Mouse (Mus musculus) bone marrow, adult 2 months (tissue): ENCODE measurements around the gene Fgfr2.

Experiments used
- CTCF ChIP-seq: fragments of 200-500 bp; IDR thresholded peaks from 2 replicates; pipeline ENCODE4 v1.5.1; 2011; ENCODE audit warnings: low read length, control low read depth; ENCODE audit not compliant: control insufficient read depth, insufficient read depth
- POLR2A ChIP-seq: fragments of 200-500 bp; IDR thresholded peaks from 2 replicates; pipeline ENCODE4 v1.6.1; 2011; ENCODE audit warnings: low read depth, mild to moderate bottlenecking, control low read depth, low read length, borderline replicate concordance; ENCODE audit not compliant: control insufficient read depth

- TF ChIP-seq CTCF: no peak
- TF ChIP-seq POLR2A: no peak
These were observed 711.4 kb downstream of the Fgfr2 start for GRCm38 (mm10) chr7:132411708-132412107.
